Mouse (Mus musculus): ENCODE measurements at regions not wholly inside any gene's neighbourhood (a gene's known extent, or its start where the extent isn't known, plus 50 kb on each side); places are given as distances from the start of the nearest gene placed in this dataset.

- DNase-seq: peak; percentile 77
Observed at GRCm38 (mm10) chr3:52413187-52413746, 145.1 kb downstream of the Foxo1 start.

DNA sequence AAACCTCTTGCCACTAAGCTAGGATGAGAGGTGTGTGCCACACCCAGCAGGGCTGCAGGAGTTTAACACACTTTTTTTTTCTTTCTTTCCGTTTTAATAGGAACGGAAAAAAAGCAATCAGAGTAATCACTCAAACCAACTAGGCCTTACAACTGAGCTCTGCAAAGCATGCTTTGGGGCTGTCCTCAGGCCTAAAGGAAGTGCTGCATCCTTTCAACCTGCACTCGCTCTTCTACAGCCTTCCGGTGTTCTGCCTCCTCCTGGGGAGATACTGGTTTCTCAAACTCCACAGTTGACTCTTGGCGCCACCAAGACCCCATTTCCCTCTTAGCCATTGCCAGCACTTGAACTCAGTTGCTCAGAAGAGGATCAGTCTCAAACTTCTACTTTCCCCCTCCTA lies 143.2 kb downstream of the Foxo1 start:
- DNase-seq: no peak

GRCm38 (mm10) chr3:52409465-52409864 lies 141.3 kb downstream of the Foxo1 start:
- DNase-seq: no peak

DNA sequence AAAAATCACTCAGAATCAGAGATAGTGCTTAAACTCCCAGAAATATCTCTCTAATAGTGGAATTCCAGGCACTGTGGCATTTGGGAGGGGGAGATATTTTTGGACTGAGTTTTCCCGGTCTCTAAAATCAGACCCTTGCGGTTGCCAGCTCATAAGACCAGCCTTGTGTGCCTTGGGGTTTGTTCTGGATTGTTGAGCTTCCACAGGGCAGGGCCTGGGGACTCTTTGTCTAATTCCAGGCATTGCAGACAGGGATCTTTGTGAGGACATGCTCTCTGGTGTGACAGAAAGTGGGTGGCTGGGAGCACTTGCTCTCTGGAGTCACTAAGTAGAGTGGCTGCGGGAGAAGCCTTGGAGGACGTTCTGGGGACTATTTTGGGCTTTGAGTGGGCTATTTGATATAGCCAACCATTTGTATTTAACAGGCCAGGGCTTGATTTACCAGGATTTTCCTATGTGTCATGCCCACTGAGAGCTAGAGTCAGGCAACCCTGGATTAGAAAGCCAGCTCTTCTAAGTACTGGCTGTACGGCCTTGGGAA lies 138.7 kb downstream of the Foxo1 start:
- DNase-seq: no peak

- no peak for DNase-seq
Observed at GRCm38 (mm10) chr3:52404636-52405035, 136.5 kb downstream of the Foxo1 start.

- no peak for DNase-seq
Observed at GRCm38 (mm10) chr3:52403032-52403431, 134.9 kb downstream of the Foxo1 start.
